Mouse (Mus musculus) C2C12 (cell line): ENCODE data around the gene Pkd1.

Experiments used
- CEBPB ChIP-seq: IDR thresholded peaks from one replicate; pipeline ENCODE4 v1.6.1; 2011; ENCODE audit warnings: low read depth, mild to moderate bottlenecking, control low read depth, moderate library complexity
- CTCF ChIP-seq: IDR thresholded peaks from one replicate; pipeline ENCODE4 v1.5.1; 2011; ENCODE audit not compliant: control insufficient read depth, insufficient read depth, insufficient read length
- FOSL1 ChIP-seq: IDR thresholded peaks from one replicate; pipeline ENCODE4 v1.8.0; 2011; ENCODE audit warnings: mild to moderate bottlenecking, low read length; ENCODE audit not compliant: poor library complexity, insufficient read depth, severe bottlenecking
- MAX ChIP-seq: IDR thresholded peaks from one replicate; pipeline ENCODE4 v1.6.1; 2011; ENCODE audit warnings: mild to moderate bottlenecking, control low read depth
- MYOD1 ChIP-seq: IDR thresholded peaks from one replicate; pipeline ENCODE4 v1.6.1; 2011; ENCODE audit warnings: low read depth; ENCODE audit not compliant: control insufficient read depth, insufficient read length
- MYOG ChIP-seq: IDR thresholded peaks from one replicate; pipeline ENCODE4 v1.6.1; 2011; ENCODE audit not compliant: control insufficient read depth, insufficient read length; ENCODE audit errors: extremely low read depth
- USF1 ChIP-seq: IDR thresholded peaks from one replicate; pipeline ENCODE4 v1.6.1; 2011; ENCODE audit warnings: low read depth, mild to moderate bottlenecking, control low read depth, moderate library complexity

DNA sequence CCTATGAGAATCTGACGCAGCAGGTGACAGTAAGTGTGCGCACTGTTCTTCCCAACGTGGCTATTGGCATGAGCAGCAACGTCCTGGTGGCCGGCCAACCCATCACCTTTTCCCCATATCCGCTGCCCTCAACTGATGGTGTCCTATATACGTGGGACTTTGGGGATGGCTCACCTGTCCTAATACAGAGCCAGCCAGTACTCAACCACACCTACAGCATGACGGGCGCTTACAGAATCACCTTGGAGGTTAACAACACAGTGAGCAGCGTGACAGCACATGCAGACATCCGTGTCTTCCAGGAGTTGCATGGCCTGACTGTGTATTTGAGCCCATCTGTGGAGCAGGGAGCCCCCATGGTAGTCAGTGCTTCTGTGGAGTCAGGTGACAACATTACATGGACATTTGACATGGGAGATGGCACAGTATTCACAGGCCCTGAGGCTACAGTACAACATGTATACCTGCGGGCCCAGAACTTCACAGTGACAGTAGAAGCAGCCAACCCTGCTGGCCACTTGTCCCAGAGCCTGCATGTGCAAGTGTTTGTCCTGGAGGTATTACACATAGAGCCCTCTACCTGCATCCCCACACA lies 23.1 kb downstream of the Pkd1 start:
- TF ChIP-seq CTCF: no peak
- no peak for TF ChIP-seq MAX
- TF ChIP-seq FOSL1: no peak
- TF ChIP-seq MYOG: no peak
- TF ChIP-seq USF1: no peak
- no peak for TF ChIP-seq MYOD1
- TF ChIP-seq CEBPB: no peak
